Mouse (Mus musculus) spleen, postnatal 10 days (tissue): ENCODE results near the gene Trappc13.

Source experiments
- DNase-seq, 2 experiments: peaks; one replicate each; pipeline ENCODE4 v3.0.0; 2021 to 2022; ENCODE audit warnings: low spot score in 2 of 2

The Trappc13 gene

GRCm38 (mm10) chr13:104114827-104115226 is 63.4 kb downstream of the Trappc13 start:
- no peak for DNase-seq

- peak in 1 of 2 experiments; percentile 31 for DNase-seq
These were observed 64.5 kb downstream of the Trappc13 start for GRCm38 (mm10) chr13:104113782-104114181.

- DNase-seq: no peak
These were observed 65.9 kb downstream of the Trappc13 start for GRCm38 (mm10) chr13:104112266-104112900.

- DNase-seq: no peak
These were observed 67.7 kb downstream of the Trappc13 start for GRCm38 (mm10) chr13:104110526-104110925.

- DNase-seq: peak; percentile 8 to 20
These were observed 68.3 kb downstream of the Trappc13 start for GRCm38 (mm10) chr13:104109816-104110521.

GRCm38 (mm10) chr13:104109288-104109815 is 68.9 kb downstream of the Trappc13 start, which contains the start of the genes Nln and Sgtb:
Gene Nln (minus strand): TSS chr13:104109614.
Gene Sgtb (plus strand): TSS chr13:104109741.
- peak; percentile 58 to 88 for DNase-seq

GRCm38 (mm10) chr13:104108651-104109287 is 69.5 kb downstream of the Trappc13 start:
- no peak for DNase-seq

- DNase-seq: no peak
These were observed 76.5 kb downstream of the Trappc13 start for GRCm38 (mm10) chr13:104101606-104102235.

- DNase-seq: no peak
These were observed 77.9 kb downstream of the Trappc13 start for GRCm38 (mm10) chr13:104100416-104100815.

GRCm38 (mm10) chr13:104097190-104097589 is 81.1 kb downstream of the Trappc13 start:
- DNase-seq: no peak

GRCm38 (mm10) chr13:104095955-104096354 is 82.3 kb downstream of the Trappc13 start:
- DNase-seq: no peak

GRCm38 (mm10) chr13:104094531-104095385 is 83.5 kb downstream of the Trappc13 start:
- DNase-seq: no peak
